In genomic region chr8:125384551-125385183, GRCm38 (mm10) we compare ENCODE assay signal across 19 mouse cellular contexts.
A peak's percentile ranks its signal among the peaks of the same experiment; 100 is the strongest.
DNase-seq lines count a peak whose midpoint lies in the region; ATAC-seq and TF ChIP-seq lines count a peak whose summit lies in the region.
"Had no signal": no experiment of that assay in that cellular context is flagged by ENCODE, and none has a peak within 500 bp of the region (broad histone marks: within the 10 kb centered on the region; RNA-seq: fewer than 3 reads in every experiment).

No protein-coding gene starts in this region.

- no peaks in the 10 kb centered on the region for H3K36me3 ChIP-seq in heart, embryonic 10.5 days
- H3K36me3 ChIP-seq in liver, adult 2 months (ENCODE audit: control insufficient read depth, insufficient read depth, low read length) = no peaks in the 10 kb centered on the region
- no peaks in the 10 kb centered on the region for H3K36me3 ChIP-seq in liver, embryonic 12.5 days
- no peaks in the 10 kb centered on the region for H3K36me3 ChIP-seq in stomach, embryonic 16.5 days (ENCODE audit: control insufficient read depth, insufficient read depth, low read length)
- H3K36me3 ChIP-seq: embryonic facial prominence, embryonic 12.5 days; G1E; hindbrain, embryonic 15.5 days; midbrain, embryonic 10.5 days; neural tube, embryonic 13.5 days had no signal

- no peak for DNase-seq in heart, embryonic 10.5 days (ENCODE audit: low spot score)
- DNase-seq in heart, postnatal 25 days (ENCODE audit: low spot score) = no peak
- peak; percentile 93 for DNase-seq in liver, adult 2 months (ENCODE audit: extremely low read depth, low read depth, low spot score)
- DNase-seq in adrenal gland, postnatal 36 days = peak; percentile 65 to 76
- DNase-seq in lung, adult 18-20 months = no peak
- no peak for DNase-seq in kidney, postnatal 36 days
- DNase-seq: cerebellum, adult 11 months; gastrocnemius, postnatal 14 days; kidney, adult 18-20 months; kidney, postnatal 25 days; right cerebral cortex, adult 18-20 months; thymus, postnatal 36 days had no signal

- no peak for ATAC-seq in liver, embryonic 12.5 days
- ATAC-seq in stomach, embryonic 16.5 days (ENCODE audit: insufficient read depth, low FRiP score) = no peak

- H3K79me2 ChIP-seq in liver, adult 2 months (ENCODE audit: control insufficient read depth, insufficient read depth, low read length) = no peaks in the 10 kb centered on the region

- no peak for TF ChIP-seq POLR2A in liver, adult 2 months (IDR thresholded peaks at IDR 0.05; ENCODE audit: extremely low read depth, insufficient read depth, low read length)

- intact Hi-C loops in heart, postnatal 25 days (cut with DNase I) = loop anchor here (2.0 to 5.0 kb wide), 3 partner anchors 16 to 202 kb away; no protein-coding TSS in a partner anchor

- no peak for TF ChIP-seq CTCF in liver, adult 2 months (IDR thresholded peaks at IDR 0.05; ENCODE audit: low read depth, low read length)

- H3K27ac ChIP-seq in heart, embryonic 10.5 days = peak overlapping the region; percentile 83; the same call in 1 of the 2 replicates
- peak overlapping the region; percentile 91 for H3K27ac ChIP-seq in liver, adult 2 months (replicated peaks; ENCODE audit: insufficient read depth, low read depth, low read length)
- no peak overlapping the region for H3K27ac ChIP-seq in liver, embryonic 12.5 days
- H3K27ac ChIP-seq in stomach, embryonic 16.5 days (ENCODE audit: low read length) = peak overlapping the region; percentile 36; the same call in 1 of the 2 replicates

- H3K27me3 ChIP-seq in heart, embryonic 10.5 days (ENCODE audit: insufficient read depth, poor library complexity, severe bottlenecking) = no peaks in the 10 kb centered on the region; the same call in 1 of the 2 replicates
- no peaks in the 10 kb centered on the region for H3K27me3 ChIP-seq in liver, adult 2 months (ENCODE audit: control insufficient read depth, insufficient read depth, low read length)
- no peaks in the 10 kb centered on the region for H3K27me3 ChIP-seq in liver, embryonic 12.5 days (replicated peaks)
- no peaks in the 10 kb centered on the region for H3K27me3 ChIP-seq in stomach, embryonic 16.5 days (ENCODE audit: control insufficient read depth, insufficient read depth, low read length)
- H3K27me3 ChIP-seq: embryonic facial prominence, embryonic 12.5 days; hindbrain, embryonic 15.5 days had no signal

- H3K4me1 ChIP-seq in heart, embryonic 10.5 days = peaks cover 60% of the 10 kb centered on the region
- peaks cover 23% of the 10 kb centered on the region for H3K4me1 ChIP-seq in liver, adult 2 months (ENCODE audit: control insufficient read depth, insufficient read depth, low read length)
- peaks cover 26% of the 10 kb centered on the region for H3K4me1 ChIP-seq in liver, embryonic 12.5 days
- peaks cover 21% of the 10 kb centered on the region for H3K4me1 ChIP-seq in stomach, embryonic 16.5 days (ENCODE audit: control insufficient read depth, insufficient read depth, low read length)

- no peak overlapping the region for H3K4me2 ChIP-seq in liver, embryonic 12.5 days
- H3K4me2 ChIP-seq in stomach, embryonic 16.5 days (ENCODE audit: low read depth, low read length) = no peak overlapping the region
- H3K4me2 ChIP-seq: embryonic facial prominence, embryonic 12.5 days; hindbrain, embryonic 15.5 days; neural tube, embryonic 13.5 days had no signal

- 90% methylated on average over 4 of the region's 4 CpGs for WGBS in heart, embryonic 10.5 days
- WGBS in liver, adult 2 months = 31% methylated on average over 4 of the region's 4 CpGs
- WGBS in liver, embryonic 12.5 days (ENCODE audit: insufficient replicate concordance) = 66% methylated on average over 4 of the region's 4 CpGs
- WGBS in stomach, embryonic 16.5 days = 79% methylated on average over 4 of the region's 4 CpGs

- H3K9ac ChIP-seq in liver, adult 2 months (ENCODE audit: low read depth, low read length) = no peak overlapping the region
- no peak overlapping the region for H3K9ac ChIP-seq in liver, embryonic 12.5 days
- no peak overlapping the region for H3K9ac ChIP-seq in stomach, embryonic 16.5 days (ENCODE audit: low read length)
- H3K9ac ChIP-seq: embryonic facial prominence, embryonic 12.5 days; hindbrain, embryonic 15.5 days; neural tube, embryonic 13.5 days had no signal

- H3K9me3 ChIP-seq in heart, embryonic 10.5 days = no peaks in the 10 kb centered on the region
- H3K9me3 ChIP-seq in liver, embryonic 12.5 days (replicated peaks) = no peaks in the 10 kb centered on the region
- no peaks in the 10 kb centered on the region for H3K9me3 ChIP-seq in stomach, embryonic 16.5 days (replicated peaks; ENCODE audit: control insufficient read depth, low read length)
- H3K9me3 ChIP-seq: embryonic facial prominence, embryonic 12.5 days; hindbrain, embryonic 15.5 days; midbrain, embryonic 10.5 days; neural tube, embryonic 13.5 days had no signal

- no peak overlapping the region for H3K4me3 ChIP-seq in heart, embryonic 10.5 days
- no peak overlapping the region for H3K4me3 ChIP-seq in liver, adult 2 months (ENCODE audit: insufficient read depth, low read depth, low read length)
- H3K4me3 ChIP-seq in liver, embryonic 12.5 days = no peak overlapping the region
- no peak overlapping the region for H3K4me3 ChIP-seq in stomach, embryonic 16.5 days (replicated peaks; ENCODE audit: low read length)
- H3K4me3 ChIP-seq: embryonic facial prominence, embryonic 12.5 days; hindbrain, embryonic 15.5 days; midbrain, embryonic 10.5 days; neural tube, embryonic 13.5 days had no signal

Comparison
In these comparisons a context has a peak if more than half of its experiments do, and no peak if none do; other contexts are left out.
1. DNase-seq: peak in liver, adult 2 months (single experiment) and adrenal gland, postnatal 36 days (2 of 2); none in heart, embryonic 10.5 days (single experiment), heart, postnatal 25 days (single experiment), lung, adult 18-20 months (0 of 2) and kidney, postnatal 36 days (0 of 2).